Mouse (Mus musculus) intestine, embryonic 16.5 days (tissue): ENCODE measurements around the gene Hspa1b. TPM values are rescaled to one million over a fixed set of nuclear protein-coding genes. Genes with fewer than 3 reads are reported as not detected.

Experiments
- polyA plus RNA-seq: library from polyadenylated mRNA; unstranded; fragments of >200 nt; fragmentation: Nextera tagmentation; extraction: Ambion mirVana; gene quantifications from 2 replicates; pipeline ENCODE4 v1.2.1, GENCODE M21; 2015

Hspa1b gene
- polyA plus RNA-seq, 1 experiment from 2014 or later: 0.24 TPM

Other genes starting within 250 kb of the Hspa1b start
- gene C4b, start 215.4 kb downstream of the Hspa1b start, polyA plus RNA-seq: 0.83 and 0.92 TPM in 2 replicates
- gene Cyp21a1, start 154.7 kb downstream of the Hspa1b start, polyA plus RNA-seq: 0.06 and 15.4 TPM in 2 replicates
- gene Stk19, start 122.3 kb downstream of the Hspa1b start, polyA plus RNA-seq: 24.0 and 26.5 TPM in 2 replicates
- gene Dxo, start 122.2 kb downstream of the Hspa1b start, polyA plus RNA-seq: 53.6 and 59.0 TPM in 2 replicates
- gene Skiv2l, start 109.0 kb downstream of the Hspa1b start, polyA plus RNA-seq: 39.2 and 44.9 TPM in 2 replicates
- 104 TPM in 2 replicates for gene Nelfe, start 108.8 kb downstream of the Hspa1b start, polyA plus RNA-seq
- gene Cfb, start 96.7 kb downstream of the Hspa1b start, polyA plus RNA-seq: 95.8 and 107 TPM in 2 replicates
- gene Zbtb12, start 79.8 kb downstream of the Hspa1b start, polyA plus RNA-seq: 1.5 and 1.7 TPM in 2 replicates
- not detected in 2 replicates for gene Gm20547, start 77.2 kb downstream of the Hspa1b start, polyA plus RNA-seq
- gene C2, start 61.0 kb downstream of the Hspa1b start, polyA plus RNA-seq: 26.5 and 36.0 TPM in 2 replicates
- 59.8 and 61.9 TPM in 2 replicates for gene Ehmt2, start 60.8 kb downstream of the Hspa1b start, polyA plus RNA-seq
- gene Slc44a4, start 44.8 kb downstream of the Hspa1b start, polyA plus RNA-seq: 108 and 134 TPM in 2 replicates
- gene Neu1, start 28.0 kb downstream of the Hspa1b start, polyA plus RNA-seq: 226 and 301 TPM in 2 replicates
- gene Gm20481, start 10.7 kb upstream of the Hspa1b start, polyA plus RNA-seq: not detected in 2 replicates
- 6.3 and 6.6 TPM in 2 replicates for gene Hspa1a, start 12.9 kb upstream of the Hspa1b start, polyA plus RNA-seq
- 0.38 and 0.57 TPM in 2 replicates for gene Hspa1l, start 13.5 kb upstream of the Hspa1b start, polyA plus RNA-seq
- 159 and 181 TPM in 2 replicates for gene Lsm2, start 22.6 kb upstream of the Hspa1b start, polyA plus RNA-seq
- gene Vars, start 41.7 kb upstream of the Hspa1b start, polyA plus RNA-seq: 112 and 119 TPM in 2 replicates
- 0.18 and 0.27 TPM in 2 replicates for gene Vwa7, start 57.3 kb upstream of the Hspa1b start, polyA plus RNA-seq
- 11.3 TPM in 2 replicates for gene Sapcd1, start 68.8 kb upstream of the Hspa1b start, polyA plus RNA-seq
- gene Msh5, start 87.5 kb upstream of the Hspa1b start, polyA plus RNA-seq: 3.6 and 4.4 TPM in 2 replicates
- gene Clic1, start 90.7 kb upstream of the Hspa1b start, polyA plus RNA-seq: 405 and 416 TPM in 2 replicates
- gene Ddah2, start 99.8 kb upstream of the Hspa1b start, polyA plus RNA-seq: 146 and 170 TPM in 2 replicates
- 0.24 TPM in 1 of 2 replicates, not detected in the other for gene Ly6g6c, start 106.2 kb upstream of the Hspa1b start, polyA plus RNA-seq
- 0.37 and 0.40 TPM in 2 replicates for gene Mpig6b, start 106.9 kb upstream of the Hspa1b start, polyA plus RNA-seq
- 3.4 and 3.8 TPM in 2 replicates for gene Ly6g6e, start 117.7 kb upstream of the Hspa1b start, polyA plus RNA-seq
- gene Ly6g6d, start 118.8 kb upstream of the Hspa1b start, polyA plus RNA-seq: 4.3 and 5.6 TPM in 2 replicates
- gene Ly6g6f, start 126.4 kb upstream of the Hspa1b start, polyA plus RNA-seq: 0.16 and 0.23 TPM in 2 replicates
- gene Abhd16a, start 130.0 kb upstream of the Hspa1b start, polyA plus RNA-seq: 107 and 108 TPM in 2 replicates
- not detected in 2 replicates for gene Ly6g5c, start 149.0 kb upstream of the Hspa1b start, polyA plus RNA-seq
- gene Ly6g5b, start 156.2 kb upstream of the Hspa1b start, polyA plus RNA-seq: 0.56 and 0.66 TPM in 2 replicates
- gene Gpank1, start 162.2 kb upstream of the Hspa1b start, polyA plus RNA-seq: 16.8 and 21.3 TPM in 2 replicates
- 246 and 254 TPM in 2 replicates for gene Csnk2b, start 162.8 kb upstream of the Hspa1b start, polyA plus RNA-seq
- 15.4 and 18.3 TPM in 2 replicates for gene D17H6S53E, start 167.1 kb upstream of the Hspa1b start, polyA plus RNA-seq
- gene Apom, start 172.8 kb upstream of the Hspa1b start, polyA plus RNA-seq: 9.4 and 20.2 TPM in 2 replicates
- gene Bag6, start 175.9 kb upstream of the Hspa1b start, polyA plus RNA-seq: 37.5 and 41.3 TPM in 2 replicates
- gene Prrc2a, start 205.7 kb upstream of the Hspa1b start, polyA plus RNA-seq: 103 TPM in 2 replicates
- 17.4 and 19.4 TPM in 2 replicates for gene Aif1, start 216.8 kb upstream of the Hspa1b start, polyA plus RNA-seq
- gene Lst1, start 229.2 kb upstream of the Hspa1b start, polyA plus RNA-seq: 16.9 and 17.1 TPM in 2 replicates
- gene Ltb, start 235.2 kb upstream of the Hspa1b start, polyA plus RNA-seq: 4.4 and 4.7 TPM in 2 replicates
- 0.18 and 0.23 TPM in 2 replicates for gene Tnf, start 242.8 kb upstream of the Hspa1b start, polyA plus RNA-seq
- gene Lta, start 246.1 kb upstream of the Hspa1b start, polyA plus RNA-seq: 0.99 and 1.2 TPM in 2 replicates